7 mouse cellular contexts compared by ENCODE assay signal in genomic region chr6:146633097-146633496, GRCm38 (mm10). TPM values are rescaled to one million over a fixed set of nuclear protein-coding genes. Genes with fewer than 3 reads are reported as not detected.
DNase-seq lines count a peak whose midpoint lies in the region; ATAC-seq and TF ChIP-seq lines count a peak whose summit lies in the region.

No protein-coding gene starts in this region.

- DNase-seq in lung, adult 2 months, result no peak
- DNase-seq in embryonic facial prominence, embryonic 11.5 days (ENCODE audit: low spot score), result peak; percentile 23
- DNase-seq in intestine, embryonic 14.5 days (ENCODE audit: low spot score), result peak; percentile 58
- no peak for DNase-seq in thymus, postnatal 14 days
- no peak for DNase-seq in gastrocnemius, postnatal 10 days

- ATAC-seq in lung, embryonic 16.5 days (ENCODE audit: low read depth), result no peak
- ATAC-seq in embryonic facial prominence, embryonic 11.5 days (replicated peaks; ENCODE audit: insufficient number of reproducible peaks, low FRiP score, low TSS enrichment, low read depth), result no peak
- ATAC-seq in intestine, embryonic 14.5 days (replicated peaks; ENCODE audit: low FRiP score, low TSS enrichment, low read depth), result no peak
- no peak for ATAC-seq in midbrain, embryonic 16.5 days

- peak overlapping the region; percentile 1; the same call in 1 of the 2 replicates for H3K9ac ChIP-seq in lung, embryonic 16.5 days (ENCODE audit: low read length)
- H3K9ac ChIP-seq in embryonic facial prominence, embryonic 11.5 days (replicated peaks; ENCODE audit: low read length), result peak overlapping the region; percentile 28
- H3K9ac ChIP-seq in intestine, embryonic 14.5 days (ENCODE audit: low read length), result no peak overlapping the region
- 0 out of 2 replicates have a peak overlapping the region, but pooled peaks have one; percentile 17 for H3K9ac ChIP-seq in midbrain, embryonic 16.5 days (ENCODE audit: low read depth, low read length)

- no peak overlapping the region for H3K27ac ChIP-seq in lung, embryonic 16.5 days (ENCODE audit: low read length)
- no peak overlapping the region for H3K27ac ChIP-seq in embryonic facial prominence, embryonic 11.5 days (replicated peaks; ENCODE audit: low read depth, low read length)
- H3K27ac ChIP-seq in intestine, embryonic 14.5 days (ENCODE audit: low read depth), result no peak overlapping the region
- no peak overlapping the region for H3K27ac ChIP-seq in midbrain, embryonic 16.5 days (ENCODE audit: low read length)

- peak overlapping the region; percentile 72 for H3K4me2 ChIP-seq in lung, embryonic 16.5 days (ENCODE audit: low read depth, low read length)
- peak overlapping the region; percentile 57; the same call in 1 of the 2 replicates for H3K4me2 ChIP-seq in embryonic facial prominence, embryonic 11.5 days (ENCODE audit: low read depth, low read length)
- H3K4me2 ChIP-seq in intestine, embryonic 14.5 days (ENCODE audit: low read length), result peak overlapping the region; percentile 79
- H3K4me2 ChIP-seq in midbrain, embryonic 16.5 days (ENCODE audit: low read length), result peak overlapping the region; percentile 64

- no peaks in the 10 kb centered on the region for H3K9me3 ChIP-seq in lung, embryonic 16.5 days (ENCODE audit: control insufficient read depth, low read length)
- H3K9me3 ChIP-seq in embryonic facial prominence, embryonic 11.5 days (replicated peaks; ENCODE audit: control insufficient read depth, low read length), result no peaks in the 10 kb centered on the region
- H3K9me3 ChIP-seq in intestine, embryonic 14.5 days (ENCODE audit: control insufficient read depth, low read length), result no peaks in the 10 kb centered on the region
- H3K9me3 ChIP-seq in midbrain, embryonic 16.5 days (replicated peaks; ENCODE audit: control insufficient read depth, low read length, poor library complexity, severe bottlenecking), result no peaks in the 10 kb centered on the region

- H3K4me1 ChIP-seq in lung, embryonic 16.5 days (replicated peaks; ENCODE audit: control insufficient read depth, insufficient read depth, low read length), result 0 out of 2 replicates have a peak, but pooled peaks cover 2% of the 10 kb centered on the region
- H3K4me1 ChIP-seq in lung, adult 2 months (ENCODE audit: control insufficient read depth, insufficient read depth, low read length), result peaks cover 6% of the 10 kb centered on the region; the same call in 1 of the 2 replicates
- H3K4me1 ChIP-seq in embryonic facial prominence, embryonic 11.5 days (ENCODE audit: control insufficient read depth, insufficient read depth, low read length), result no peaks in the 10 kb centered on the region; the same call in 1 of the 2 replicates
- H3K4me1 ChIP-seq in intestine, embryonic 14.5 days (replicated peaks; ENCODE audit: control insufficient read depth, insufficient read depth, low read length), result peaks cover 17% of the 10 kb centered on the region
- H3K4me1 ChIP-seq in midbrain, embryonic 16.5 days (ENCODE audit: control insufficient read depth, insufficient read depth, low read length), result peaks cover 13% of the 10 kb centered on the region

- H3K27me3 ChIP-seq in lung, embryonic 16.5 days (ENCODE audit: control insufficient read depth, insufficient read depth, low read depth, low read length), result no peaks in the 10 kb centered on the region
- no peaks in the 10 kb centered on the region for H3K27me3 ChIP-seq in embryonic facial prominence, embryonic 11.5 days (ENCODE audit: control insufficient read depth, insufficient read depth, low read length)
- no peaks in the 10 kb centered on the region for H3K27me3 ChIP-seq in intestine, embryonic 14.5 days (replicated peaks; ENCODE audit: control insufficient read depth, insufficient read depth, low read length)
- H3K27me3 ChIP-seq in midbrain, embryonic 16.5 days (ENCODE audit: control insufficient read depth, insufficient read depth, low read depth, low read length), result no peaks in the 10 kb centered on the region

- TF ChIP-seq CTCF in lung, adult 2 months (IDR thresholded peaks at IDR 0.05; ENCODE audit: insufficient read depth, low read length), result no peak

- 65% methylated on average over 8 of the region's 8 CpGs for WGBS in lung, embryonic 16.5 days
- 64% methylated on average over 8 of the region's 8 CpGs for WGBS in lung, adult 2 months
- WGBS in embryonic facial prominence, embryonic 11.5 days, result 43% methylated on average over 8 of the region's 8 CpGs
- WGBS in intestine, embryonic 14.5 days, result 54% methylated on average over 8 of the region's 8 CpGs
- WGBS in midbrain, embryonic 16.5 days, result 40% methylated on average over 8 of the region's 8 CpGs

- peak overlapping the region; percentile 82; the same call in 1 of the 2 replicates for H3K4me3 ChIP-seq in lung, embryonic 16.5 days (ENCODE audit: low read length)
- H3K4me3 ChIP-seq in lung, adult 2 months (replicated peaks; ENCODE audit: extremely low read depth, low read depth, low read length), result no peak overlapping the region
- no peak overlapping the region for H3K4me3 ChIP-seq in embryonic facial prominence, embryonic 11.5 days (ENCODE audit: low read depth, low read length)
- H3K4me3 ChIP-seq in intestine, embryonic 14.5 days (ENCODE audit: low read depth, low read length), result no peak overlapping the region
- H3K4me3 ChIP-seq in midbrain, embryonic 16.5 days (ENCODE audit: low read depth, low read length), result peak overlapping the region; percentile 77

- no peaks in the 10 kb centered on the region for H3K36me3 ChIP-seq in lung, embryonic 16.5 days (ENCODE audit: control insufficient read depth, insufficient read depth, low read length)
- H3K36me3 ChIP-seq in embryonic facial prominence, embryonic 11.5 days (replicated peaks; ENCODE audit: control insufficient read depth, insufficient read depth, low read depth, low read length), result no peaks in the 10 kb centered on the region
- no peaks in the 10 kb centered on the region for H3K36me3 ChIP-seq in intestine, embryonic 14.5 days (ENCODE audit: control insufficient read depth, insufficient read depth, low read length)
- H3K36me3 ChIP-seq in midbrain, embryonic 16.5 days (ENCODE audit: control insufficient read depth, insufficient read depth, low read length), result no peaks in the 10 kb centered on the region

- no peak for TF ChIP-seq POLR2A in lung, adult 2 months (IDR thresholded peaks at IDR 0.05; ENCODE audit: borderline replicate concordance, extremely low read depth, low read depth, low read length)

RNA-seq across cellular contexts. Expression of gene Med21, which starts 9.2 kb away (rescaled TPM):
- polyA plus RNA-seq in lung, embryonic 16.5 days (2015; fragmentation: Nextera tagmentation; extraction: Ambion mirVana), result 146 and 159 TPM in 2 replicates
- polyA plus RNA-seq in lung, adult 2 months (2012; rRNA removed), result 18.0 and 25.1 TPM in 2 replicates
- polyA plus RNA-seq in embryonic facial prominence, embryonic 11.5 days (2014; fragmentation: Nextera tagmentation; extraction: Ambion mirVana), result 126 and 128 TPM in 2 replicates
- 119 and 124 TPM in 2 replicates for polyA plus RNA-seq in intestine, embryonic 14.5 days (2014; fragmentation: Nextera tagmentation; extraction: Ambion mirVana)
- 105 and 108 TPM in 2 replicates for polyA plus RNA-seq in midbrain, embryonic 16.5 days (2015; fragmentation: Nextera tagmentation; extraction: Ambion mirVana)
- 10 to 100 TPM; 46.3 to 52.4 TPM for total RNA-seq in gastrocnemius, postnatal 10 days (2021)

RNA-seq across cellular contexts. Expression of gene Tm7sf3, which starts 9.5 kb away (rescaled TPM):
- polyA plus RNA-seq in lung, embryonic 16.5 days (2015; fragmentation: Nextera tagmentation; extraction: Ambion mirVana), result 27.0 and 29.9 TPM in 2 replicates
- polyA plus RNA-seq in lung, adult 2 months (2012; rRNA removed), result 15.8 and 20.2 TPM in 2 replicates
- polyA plus RNA-seq in embryonic facial prominence, embryonic 11.5 days (2014; fragmentation: Nextera tagmentation; extraction: Ambion mirVana), result 31.4 and 31.8 TPM in 2 replicates
- 28.5 and 29.0 TPM in 2 replicates for polyA plus RNA-seq in intestine, embryonic 14.5 days (2014; fragmentation: Nextera tagmentation; extraction: Ambion mirVana)
- polyA plus RNA-seq in midbrain, embryonic 16.5 days (2015; fragmentation: Nextera tagmentation; extraction: Ambion mirVana), result 31.7 and 32.7 TPM in 2 replicates
- total RNA-seq in gastrocnemius, postnatal 10 days (2021), result 10 to 100 TPM; 19.6 to 22.7 TPM

RNA-seq across cellular contexts. Expression of gene Ints13, which starts 55.5 kb away (rescaled TPM):
- 69.9 and 71.2 TPM in 2 replicates for polyA plus RNA-seq in lung, embryonic 16.5 days (2015; fragmentation: Nextera tagmentation; extraction: Ambion mirVana)
- 10.0 and 13.1 TPM in 2 replicates for polyA plus RNA-seq in lung, adult 2 months (2012; rRNA removed)
- 87.8 and 96.1 TPM in 2 replicates for polyA plus RNA-seq in embryonic facial prominence, embryonic 11.5 days (2014; fragmentation: Nextera tagmentation; extraction: Ambion mirVana)
- 55.5 and 56.3 TPM in 2 replicates for polyA plus RNA-seq in intestine, embryonic 14.5 days (2014; fragmentation: Nextera tagmentation; extraction: Ambion mirVana)
- polyA plus RNA-seq in midbrain, embryonic 16.5 days (2015; fragmentation: Nextera tagmentation; extraction: Ambion mirVana), result 40.3 and 53.9 TPM in 2 replicates
- 10 to 100 TPM; 16.0 to 19.3 TPM for total RNA-seq in gastrocnemius, postnatal 10 days (2021)

RNA-seq across cellular contexts. Expression of gene Fgfr1op2, which starts 56.1 kb away (rescaled TPM):
- polyA plus RNA-seq in lung, embryonic 16.5 days (2015; fragmentation: Nextera tagmentation; extraction: Ambion mirVana), result 102 and 109 TPM in 2 replicates
- polyA plus RNA-seq in lung, adult 2 months (2012; rRNA removed), result 54.3 and 87.8 TPM in 2 replicates
- polyA plus RNA-seq in embryonic facial prominence, embryonic 11.5 days (2014; fragmentation: Nextera tagmentation; extraction: Ambion mirVana), result 95.7 and 97.5 TPM in 2 replicates
- 87.7 and 94.1 TPM in 2 replicates for polyA plus RNA-seq in intestine, embryonic 14.5 days (2014; fragmentation: Nextera tagmentation; extraction: Ambion mirVana)
- 37.9 and 39.6 TPM in 2 replicates for polyA plus RNA-seq in midbrain, embryonic 16.5 days (2015; fragmentation: Nextera tagmentation; extraction: Ambion mirVana)
- 10 to 100 TPM; 49.6 to 50.3 TPM for total RNA-seq in gastrocnemius, postnatal 10 days (2021)

Comparison
In these comparisons a context has a peak if more than half of its experiments do, and no peak if none do; other contexts are left out.
1. H3K4me3 ChIP-seq: peak in lung, embryonic 16.5 days (single experiment) and midbrain, embryonic 16.5 days (single experiment); none in lung, adult 2 months (single experiment), embryonic facial prominence, embryonic 11.5 days (single experiment) and intestine, embryonic 14.5 days (single experiment).
2. DNase-seq: peak in embryonic facial prominence, embryonic 11.5 days (single experiment) and intestine, embryonic 14.5 days (single experiment); none in lung, adult 2 months (single experiment), thymus, postnatal 14 days (single experiment) and gastrocnemius, postnatal 10 days (single experiment).
3. Peak in every context shown above with its lines, with median percentiles within 50 percentile points of each other: H3K4me2 ChIP-seq.